Mouse (Mus musculus) hindbrain, embryonic 15.5 days (tissue): ENCODE data around the gene Rasip1. TPM values are rescaled to one million over a fixed set of nuclear protein-coding genes. Genes with fewer than 3 reads are reported as not detected.
A peak's percentile ranks its signal among the peaks of the same experiment; 100 is the strongest.

Experiments used
- ATAC-seq: fragments of 200-750 bp; cut with Nextera tagmentation; 2 replicates; pipeline ENCODE4 v1.8.0; 2017; ENCODE audit warnings: low read depth, moderate number of reproducible peaks, moderate TSS enrichment; ENCODE audit not compliant: low FRiP score
- H3K27ac ChIP-seq: fragments of 300-500 bp; sonication (generic); replicated peaks from 2 replicates; pipeline ENCODE4 v1.5.1; 2015; ENCODE audit warnings: mild to moderate bottlenecking, inconsistent platforms
- H3K27me3 ChIP-seq: fragments of 300-500 bp; sonication (generic); 2 replicates; pipeline ENCODE4 v1.6.1; 2015; ENCODE audit warnings: control low read depth, inconsistent platforms
- H3K36me3 ChIP-seq: fragments of 300-500 bp; sonication (generic); 2 replicates; pipeline ENCODE4 v1.6.1; 2015; ENCODE audit warnings: control low read depth, inconsistent platforms
- H3K4me1 ChIP-seq: fragments of 300-500 bp; sonication (generic); replicated peaks from 2 replicates; pipeline ENCODE4 v1.6.1; 2015; ENCODE audit warnings: control low read depth, inconsistent platforms
- H3K4me2 ChIP-seq: fragments of 300-500 bp; sonication (generic); 2 replicates; pipeline ENCODE4 v1.6.1; 2015; ENCODE audit warnings: moderate library complexity, mild to moderate bottlenecking, inconsistent platforms
- H3K4me3 ChIP-seq: fragments of 300-500 bp; sonication (generic); 2 replicates; pipeline ENCODE4 v1.5.1; 2015; ENCODE audit warnings: mild to moderate bottlenecking, inconsistent platforms
- H3K9ac ChIP-seq: fragments of 300-500 bp; sonication (generic); 2 replicates; pipeline ENCODE4 v1.6.1; 2015; ENCODE audit warnings: inconsistent platforms
- H3K9me3 ChIP-seq: fragments of 300-500 bp; sonication (generic); 2 replicates; pipeline ENCODE4 v1.6.1; 2016; ENCODE audit warnings: control low read depth, inconsistent platforms
- WGBS: fragments of 180-500 bp; shearing (Covaris S2); methylation state at CpG from one replicate; pipeline ENCODE4 v1.1.7; 2015; 5-methylcytosine and 5-hydroxymethylcytosine counted together
- polyA plus RNA-seq: library from polyadenylated mRNA; unstranded; fragments of >200 nt; fragmentation: Nextera tagmentation; extraction: Ambion mirVana; gene quantifications from 2 replicates; pipeline ENCODE4 v1.2.1, GENCODE M21; 2015

Rasip1 gene
- polyA plus RNA-seq, 1 experiment from 2014 or later, result 24.3 TPM

DNA sequence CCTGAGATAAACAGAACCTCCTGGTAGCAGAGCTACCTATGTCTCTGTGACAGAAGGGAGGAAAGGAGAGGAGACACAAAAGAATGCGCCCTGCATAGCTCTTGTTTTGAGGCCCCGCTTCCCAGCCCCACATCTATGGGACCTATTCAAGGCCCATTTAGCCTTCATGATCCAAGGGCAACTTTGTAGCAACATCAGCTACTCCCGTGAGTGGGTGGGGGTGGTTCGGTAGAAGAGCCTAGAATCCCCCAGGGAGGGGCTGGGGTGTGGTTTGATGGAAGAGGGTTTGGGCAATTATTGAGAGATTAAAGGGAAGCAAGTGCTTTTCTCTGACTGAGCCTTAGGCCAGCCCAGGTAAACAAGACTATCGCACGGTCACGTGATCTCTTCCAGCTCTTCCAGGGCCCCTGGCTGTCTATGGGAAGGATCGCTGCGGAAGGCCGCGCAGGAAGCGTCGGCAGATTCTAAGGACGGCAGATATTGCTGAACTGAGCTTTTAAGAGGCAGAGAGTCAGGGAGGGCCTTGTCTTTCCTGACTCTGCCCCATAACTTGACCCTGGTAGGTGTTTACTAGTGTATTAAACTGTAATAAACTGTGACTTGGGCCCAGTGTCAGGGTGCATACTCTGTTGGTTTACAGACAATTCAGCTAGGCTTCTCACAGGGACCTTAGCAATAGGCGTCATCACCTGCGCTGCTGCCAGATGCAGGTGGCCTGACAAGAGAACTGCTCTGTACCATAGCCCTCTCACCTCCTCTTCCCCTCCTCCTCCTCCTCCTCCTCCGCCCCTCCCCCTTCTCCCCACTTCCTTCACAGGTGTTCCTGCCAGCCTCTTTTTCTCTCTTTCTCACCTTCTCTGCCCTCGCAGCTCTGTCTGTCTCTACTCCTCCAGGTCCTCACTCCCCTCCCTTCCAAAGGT lies 28.1 kb upstream of the Rasip1 start:
- no peak for ATAC-seq
- no peak overlapping the region for H3K27ac ChIP-seq

DNA sequence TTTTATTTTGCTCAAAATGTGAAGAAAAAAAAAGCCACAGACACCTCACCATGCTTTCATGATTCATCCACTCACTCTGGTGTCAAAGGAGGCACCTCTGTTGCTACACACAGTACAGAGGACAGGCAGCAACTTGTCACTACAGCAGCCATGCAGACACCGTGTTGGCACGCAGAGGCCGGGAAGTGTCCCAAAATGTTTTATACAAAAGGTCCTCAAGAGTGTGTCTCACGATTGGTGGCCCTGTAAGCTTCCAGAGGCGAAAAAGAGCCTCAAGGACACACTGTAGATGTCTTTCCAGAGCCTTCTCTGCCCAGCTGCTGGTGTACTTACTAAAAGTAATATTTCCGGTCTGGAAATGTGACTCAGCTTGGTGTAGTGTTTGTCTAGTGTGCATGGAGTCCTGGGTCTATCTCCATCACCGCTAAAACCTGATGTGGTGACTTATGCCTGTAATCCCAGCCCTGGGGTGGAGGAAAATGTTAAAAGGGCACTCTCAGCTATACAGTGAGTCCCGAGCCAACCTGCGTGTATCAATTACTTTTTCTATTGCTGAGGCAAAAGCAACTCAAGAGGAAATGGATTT lies 21.5 kb upstream of the Rasip1 start:
- no peaks in the 10 kb centered on the region for H3K9me3 ChIP-seq
- no peak overlapping the region for H3K27ac ChIP-seq
- 86% methylated on average over 9 of the region's 9 CpGs for WGBS
- no peaks in the 10 kb centered on the region for H3K4me1 ChIP-seq
- no peaks in the 10 kb centered on the region for H3K27me3 ChIP-seq
- H3K4me2 ChIP-seq, result no peak overlapping the region
- no peaks in the 10 kb centered on the region for H3K36me3 ChIP-seq
- ATAC-seq, result no peak
- H3K9ac ChIP-seq, result no peak overlapping the region
- H3K4me3 ChIP-seq, result no peak overlapping the region

More for the DNA sequence above, 28.1 kb upstream of the Rasip1 start:
- Histone ChIP-seq H3K36me3 (no peaks in the 10 kb centered on the region), H3K9me3 (no peaks in the 10 kb centered on the region), H3K4me2 (no peak overlapping the region), H3K27me3 (no peaks in the 10 kb centered on the region), H3K4me3 (no peak overlapping the region), H3K4me1 (no peaks in the 10 kb centered on the region), H3K9ac (no peak overlapping the region)
- 57% methylated on average over 18 of the region's 18 CpGs for WGBS

DNA sequence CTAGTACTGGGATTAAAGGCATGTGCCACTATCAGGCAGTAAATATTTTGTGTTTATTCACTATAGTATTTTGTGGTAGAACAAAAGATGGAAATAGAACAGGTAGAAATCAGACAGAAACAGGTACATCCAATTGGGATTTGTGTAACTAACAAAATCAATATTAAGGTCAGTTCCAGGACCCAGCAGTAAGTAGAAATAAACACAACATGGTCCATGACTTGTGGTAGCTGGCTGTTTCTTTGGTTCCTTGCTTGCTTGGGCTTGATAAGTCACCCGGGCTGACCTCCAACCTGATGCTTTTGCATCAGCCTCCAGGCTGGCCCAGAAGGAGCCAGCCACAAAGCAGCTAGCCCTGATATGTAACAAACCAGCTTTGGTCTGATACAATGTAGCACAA lies 17.8 kb upstream of the Rasip1 start:
- no peak overlapping the region for H3K9ac ChIP-seq

GRCm38 (mm10) chr7:45616277-45616676 lies 11.0 kb upstream of the Rasip1 start:
- 33% methylated on average over 6 of the region's 6 CpGs for WGBS
- Histone ChIP-seq H3K9ac (no peak overlapping the region), H3K4me2 (no peak overlapping the region), H3K4me1 (peaks cover 7% of the 10 kb centered on the region), H3K27ac (no peak overlapping the region), H3K27me3 (peaks cover 36% of the 10 kb centered on the region), H3K4me3 (no peak overlapping the region), H3K36me3 (no peaks in the 10 kb centered on the region), H3K9me3 (no peaks in the 10 kb centered on the region)
- ATAC-seq, result no peak

More for the DNA sequence above, 17.8 kb upstream of the Rasip1 start:
- WGBS, result 82% methylated on average over 1 of the region's 1 CpGs
- Histone ChIP-seq H3K36me3 (no peaks in the 10 kb centered on the region), H3K4me2 (no peak overlapping the region), H3K27ac (no peak overlapping the region), H3K4me3 (no peak overlapping the region), H3K27me3 (no peaks in the 10 kb centered on the region), H3K4me1 (no peaks in the 10 kb centered on the region), H3K9me3 (no peaks in the 10 kb centered on the region)
- no peak for ATAC-seq

DNA sequence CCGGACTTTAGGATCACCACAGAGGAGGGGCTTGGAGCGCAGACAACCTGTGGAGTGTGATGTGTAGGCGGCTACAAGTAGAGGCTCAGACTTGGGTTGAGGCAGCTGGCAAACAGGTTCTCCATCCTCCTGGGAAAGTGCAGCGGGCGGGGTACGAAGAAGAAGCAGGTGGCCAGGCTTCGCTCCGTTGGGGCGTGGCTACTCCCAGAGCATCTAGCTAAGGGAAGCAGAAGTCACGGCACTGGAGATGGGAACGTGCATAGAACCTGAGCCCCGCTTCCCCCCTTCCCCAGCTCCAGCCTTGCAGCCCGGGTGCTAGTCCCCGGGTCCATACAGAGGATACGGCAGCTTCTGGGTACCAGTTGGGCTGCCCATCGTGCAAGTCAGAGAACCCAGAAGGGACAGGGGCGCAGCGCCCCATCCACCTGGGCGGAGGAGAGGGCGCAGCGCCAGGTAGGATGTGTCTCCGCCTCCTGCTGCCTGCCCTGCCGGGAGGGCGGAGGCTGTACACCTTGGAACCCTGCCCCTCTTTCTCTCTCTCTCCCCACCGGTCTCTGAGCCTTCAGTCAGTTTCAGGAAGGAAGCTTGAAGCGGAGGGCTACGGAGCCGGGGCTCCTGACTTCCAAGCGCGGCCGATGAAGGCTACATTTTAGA lies 10.1 kb upstream of the Rasip1 start, which contains the start of gene Fut1:
Gene Fut1 (plus strand): TSS at position 248 of the 654 bp plus-strand sequence.
- Histone ChIP-seq H3K9me3 (no peaks in the 10 kb centered on the region), H3K4me1 (peaks cover 7% of the 10 kb centered on the region), H3K27ac (no peak within 1 kb of the TSS), H3K36me3 (no peaks in the 10 kb centered on the region), H3K9ac (no peak within 1 kb of the TSS), H3K4me3 (peak within 1 kb of the TSS; percentile 16; the same call in 1 of the 2 replicates), H3K27me3 (peaks cover 36% of the 10 kb centered on the region), H3K4me2 (peak within 1 kb of the TSS; percentile 44)
- no peak for ATAC-seq
- WGBS, result 9% methylated on average over 31 of the region's 31 CpGs

DNA sequence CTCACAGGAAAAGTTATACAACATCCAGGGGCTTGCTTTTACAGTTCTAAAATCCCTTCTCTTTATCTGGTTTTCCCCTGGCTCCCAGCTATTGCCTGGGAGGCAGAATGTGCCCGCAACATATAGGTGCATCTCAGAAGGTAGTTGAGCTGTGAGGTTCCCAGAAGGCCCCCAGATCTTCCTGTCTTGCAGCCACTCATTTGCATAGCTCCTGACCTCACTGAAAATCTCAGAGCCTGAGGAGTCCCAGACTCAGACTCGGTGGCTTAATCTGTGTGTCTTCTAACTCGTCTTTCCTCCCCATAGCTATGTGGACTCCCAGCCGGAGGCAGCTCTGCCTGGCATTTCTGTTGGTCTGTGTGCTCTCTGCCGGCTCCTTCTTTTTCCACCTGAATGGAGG lies 9.0 kb upstream of the Rasip1 start:
- 72% methylated on average over 5 of the region's 5 CpGs for WGBS

DNA sequence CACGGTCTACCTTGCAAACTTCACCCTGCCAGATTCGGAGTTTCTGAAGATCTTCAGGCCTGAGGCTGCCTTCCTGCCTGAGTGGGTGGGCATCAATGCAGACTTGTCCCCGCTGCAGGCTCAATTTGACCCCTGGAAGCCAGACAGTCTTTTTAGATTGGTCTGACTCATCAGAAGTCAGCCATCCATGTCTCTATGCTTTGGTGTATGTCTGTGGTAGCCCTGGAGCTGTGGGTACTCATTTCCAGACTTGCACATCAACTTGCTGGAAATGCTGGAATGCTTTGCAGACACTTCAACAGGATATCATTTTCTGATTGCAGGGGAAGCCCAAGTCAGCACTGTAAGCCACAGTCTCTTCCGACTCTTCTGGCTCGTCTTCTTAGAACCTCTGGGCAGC lies 7.7 kb upstream of the Rasip1 start:
- Histone ChIP-seq H3K9me3 (no peaks in the 10 kb centered on the region), H3K27ac (no peak overlapping the region), H3K4me1 (peaks cover 7% of the 10 kb centered on the region), H3K4me2 (no peak overlapping the region), H3K9ac (no peak overlapping the region), H3K27me3 (peaks cover 36% of the 10 kb centered on the region), H3K36me3 (no peaks in the 10 kb centered on the region), H3K4me3 (no peak overlapping the region)
- WGBS, result 86% methylated on average over 5 of the region's 5 CpGs
- no peak for ATAC-seq

More for the DNA sequence above, 9.0 kb upstream of the Rasip1 start:
- Histone ChIP-seq H3K4me2 (no peak overlapping the region), H3K27ac (no peak overlapping the region), H3K27me3 (peaks cover 36% of the 10 kb centered on the region), H3K9me3 (no peaks in the 10 kb centered on the region), H3K9ac (no peak overlapping the region), H3K4me1 (peaks cover 7% of the 10 kb centered on the region), H3K4me3 (no peak overlapping the region), H3K36me3 (no peaks in the 10 kb centered on the region)
- ATAC-seq, result no peak

- no peak within 1 kb of the TSS for H3K27ac ChIP-seq
- no peaks in the 10 kb centered on the region for H3K36me3 ChIP-seq
- ATAC-seq, result no peak
- H3K9ac ChIP-seq, result no peak within 1 kb of the TSS
- WGBS, result 30% methylated on average over 9 of the region's 9 CpGs
- peak within 1 kb of the TSS; percentile 13; the same call in 1 of the 2 replicates for H3K4me2 ChIP-seq
- peaks cover 30% of the 10 kb centered on the region for H3K27me3 ChIP-seq
- no peaks in the 10 kb centered on the region for H3K9me3 ChIP-seq
- peaks cover 7% of the 10 kb centered on the region for H3K4me1 ChIP-seq
- H3K4me3 ChIP-seq, result no peak within 1 kb of the TSS
Measured at GRCm38 (mm10) chr7:45621443-45621842, 5.8 kb upstream of the Rasip1 start, which contains the start of gene Izumo1. Gene Izumo1 (plus strand): TSS chr7:45621811.

- no peak overlapping the region for H3K9ac ChIP-seq
- WGBS, result 95% methylated on average over 11 of the region's 11 CpGs
- no peaks in the 10 kb centered on the region for H3K36me3 ChIP-seq
- no peak overlapping the region for H3K27ac ChIP-seq
- no peak for ATAC-seq
- H3K4me1 ChIP-seq, result peaks cover 12% of the 10 kb centered on the region
- H3K27me3 ChIP-seq, result peaks cover 11% of the 10 kb centered on the region
- no peaks in the 10 kb centered on the region for H3K9me3 ChIP-seq
- no peak overlapping the region for H3K4me3 ChIP-seq
- H3K4me2 ChIP-seq, result no peak overlapping the region
Measured at GRCm38 (mm10) chr7:45623507-45623906, 3.8 kb upstream of the Rasip1 start.

GRCm38 (mm10) chr7:45624718-45625117 lies 2.6 kb upstream of the Rasip1 start:
- Histone ChIP-seq H3K4me2 (no peak overlapping the region), H3K9ac (no peak overlapping the region), H3K4me1 (peaks cover 16% of the 10 kb centered on the region), H3K27ac (no peak overlapping the region), H3K27me3 (no peaks in the 10 kb centered on the region), H3K9me3 (no peaks in the 10 kb centered on the region), H3K4me3 (no peak overlapping the region), H3K36me3 (no peaks in the 10 kb centered on the region)
- WGBS, result 88% methylated on average over 3 of the region's 3 CpGs
- ATAC-seq, result no peak

- Histone ChIP-seq H3K9me3 (no peaks in the 10 kb centered on the region), H3K4me2 (no peak overlapping the region), H3K4me3 (no peak overlapping the region), H3K27ac (no peak overlapping the region), H3K9ac (no peak overlapping the region), H3K36me3 (no peaks in the 10 kb centered on the region), H3K27me3 (no peaks in the 10 kb centered on the region), H3K4me1 (peaks cover 20% of the 10 kb centered on the region)
- no peak for ATAC-seq
- 93% methylated on average over 8 of the region's 8 CpGs for WGBS
Measured at GRCm38 (mm10) chr7:45625481-45625880, 1.8 kb upstream of the Rasip1 start.

GRCm38 (mm10) chr7:45626571-45627076 lies 664 bp upstream of the Rasip1 start:
- H3K36me3 ChIP-seq, result no peaks in the 10 kb centered on the region
- H3K4me2 ChIP-seq, result no peak overlapping the region
- WGBS, result 89% methylated on average over 7 of the region's 7 CpGs
- ATAC-seq, result no peak
- no peak overlapping the region for H3K9ac ChIP-seq
- H3K9me3 ChIP-seq, result no peaks in the 10 kb centered on the region
- H3K27me3 ChIP-seq, result no peaks in the 10 kb centered on the region
- H3K4me3 ChIP-seq, result no peak overlapping the region
- no peak overlapping the region for H3K27ac ChIP-seq
- peaks cover 20% of the 10 kb centered on the region for H3K4me1 ChIP-seq
